Mouse (Mus musculus) stomach, embryonic 14.5 days (tissue): ENCODE data around the gene Traip. TPM values are rescaled to one million over a fixed set of nuclear protein-coding genes. Genes with fewer than 3 reads are reported as not detected.

Source experiments
- ATAC-seq: fragments of 200-750 bp; cut with Nextera tagmentation; 2 replicates; pipeline ENCODE4 v1.8.0; 2017; ENCODE audit warnings: low read depth, moderate TSS enrichment; ENCODE audit not compliant: insufficient number of reproducible peaks, insufficient read depth, low FRiP score
- H3K27ac ChIP-seq: fragments of 300-500 bp; sonication (generic); 2 replicates; pipeline ENCODE4 v1.5.1; 2014; ENCODE audit warnings: mild to moderate bottlenecking, low read length, moderate library complexity, mixed read lengths
- H3K27me3 ChIP-seq: fragments of 300-500 bp; sonication (generic); 2 replicates; pipeline ENCODE4 v1.6.1; 2014; ENCODE audit warnings: low read length, control low read depth, mixed read lengths; ENCODE audit not compliant: control insufficient read depth, insufficient read depth
- H3K36me3 ChIP-seq: fragments of 300-500 bp; sonication (generic); 2 replicates; pipeline ENCODE4 v1.6.1; 2014; ENCODE audit warnings: mild to moderate bottlenecking, control low read depth, low read length, moderate library complexity, mixed read lengths; ENCODE audit not compliant: control insufficient read depth, insufficient read depth
- H3K4me1 ChIP-seq: fragments of 300-500 bp; sonication (generic); 2 replicates; pipeline ENCODE4 v1.6.1; 2014; ENCODE audit warnings: low read length, control low read depth, mixed read lengths; ENCODE audit not compliant: control insufficient read depth, insufficient read depth
- H3K4me2 ChIP-seq: fragments of 300-500 bp; sonication (generic); replicated peaks from 2 replicates; pipeline ENCODE4 v1.6.1; 2014; ENCODE audit warnings: low read depth, low read length, control low read depth
- H3K4me3 ChIP-seq: fragments of 300-500 bp; sonication (generic); 2 replicates; pipeline ENCODE4 v1.5.1; 2014; ENCODE audit warnings: low read depth, low read length, control low read depth
- H3K9ac ChIP-seq: fragments of 300-500 bp; sonication (generic); replicated peaks from 2 replicates; pipeline ENCODE4 v1.6.1; 2014; ENCODE audit warnings: low read depth, mild to moderate bottlenecking, control low read depth, low read length, moderate library complexity, mixed read lengths
- H3K9me3 ChIP-seq: fragments of 300-500 bp; sonication (generic); 2 replicates; pipeline ENCODE4 v1.6.1; 2016; ENCODE audit warnings: low read depth, low read length, control low read depth; ENCODE audit not compliant: control insufficient read depth
- WGBS: fragments of 180-500 bp; shearing (Covaris S2); extraction: QIAGEN DNeasy Blood & Tissue Kit; methylation state at CpG from one replicate; pipeline ENCODE4 v1.1.7; 2014; 5-methylcytosine and 5-hydroxymethylcytosine counted together
- polyA plus RNA-seq: library from polyadenylated mRNA; unstranded; fragments of >200 nt; fragmentation: Nextera tagmentation; extraction: Ambion mirVana; gene quantifications from 2 replicates; pipeline ENCODE4 v1.2.1, GENCODE M21; 2014

Traip gene
- 18.9 and 21.2 TPM in 2 replicates for polyA plus RNA-seq

GRCm38 (mm10) chr9:107949922-107950235 is at the start of gene Traip:
TSS of gene Traip (plus strand) at chr9:107950136.
- WGBS: 92% methylated on average over 10 of the region's 10 CpGs
- 0 out of 2 replicates have a peak, but pooled peaks cover 6% of the 10 kb centered on the region for H3K4me1 ChIP-seq
- H3K4me3 ChIP-seq: peak within 1 kb of the TSS; percentile 72

GRCm38 (mm10) chr9:107900840-107901626 is 48.9 kb upstream of the Traip start:
- Histone ChIP-seq H3K4me2 (peak overlapping the region; percentile 38), H3K27me3 (0 out of 2 replicates have a peak, but pooled peaks cover 5% of the 10 kb centered on the region), H3K36me3 (peaks cover 3% of the 10 kb centered on the region; the same call in 1 of the 2 replicates), H3K27ac (no peak overlapping the region), H3K4me3 (peak overlapping the region; percentile 20), H3K9ac (0 out of 2 replicates have a peak overlapping the region, but pooled peaks have one; percentile 18), H3K4me1 (peaks cover 13% of the 10 kb centered on the region; the same call in 1 of the 2 replicates), H3K9me3 (no peaks in the 10 kb centered on the region)
- WGBS: 10% methylated on average over 44 of the region's 44 CpGs
- peak; percentile 50; the same call in 1 of the 2 replicates for ATAC-seq

More at GRCm38 (mm10) chr9:107949922-107950235, at the start of gene Traip:
- Histone ChIP-seq H3K4me2 (peak within 1 kb of the TSS; percentile 61), H3K9ac (peak within 1 kb of the TSS; percentile 45), H3K27me3 (no peaks in the 10 kb centered on the region), H3K36me3 (no peaks in the 10 kb centered on the region), H3K27ac (peak within 1 kb of the TSS; percentile 57; the same call in 1 of the 2 replicates), H3K9me3 (no peaks in the 10 kb centered on the region)
- no peak for ATAC-seq

GRCm38 (mm10) chr9:107901627-107901914 is 48.4 kb upstream of the Traip start:
- no peak overlapping the region for H3K9ac ChIP-seq

GRCm38 (mm10) chr9:107904726-107905125 is 45.2 kb upstream of the Traip start:
- H3K27ac ChIP-seq: no peak overlapping the region
- H3K4me2 ChIP-seq: no peak overlapping the region
- no peaks in the 10 kb centered on the region for H3K9me3 ChIP-seq
- ATAC-seq: no peak
- 5% methylated on average over 4 of the region's 4 CpGs for WGBS
- H3K4me3 ChIP-seq: no peak overlapping the region
- 0 out of 2 replicates have a peak, but pooled peaks cover 5% of the 10 kb centered on the region for H3K27me3 ChIP-seq
- H3K4me1 ChIP-seq: peaks cover 42% of the 10 kb centered on the region
- no peak overlapping the region for H3K9ac ChIP-seq
- peaks cover 3% of the 10 kb centered on the region; the same call in 1 of the 2 replicates for H3K36me3 ChIP-seq

More at GRCm38 (mm10) chr9:107901627-107901914, 48.4 kb upstream of the Traip start:
- Histone ChIP-seq H3K4me1 (peaks cover 17% of the 10 kb centered on the region; the same call in 1 of the 2 replicates), H3K27ac (no peak overlapping the region), H3K36me3 (peaks cover 3% of the 10 kb centered on the region; the same call in 1 of the 2 replicates), H3K4me3 (peak overlapping the region; percentile 20; the same call in 1 of the 2 replicates), H3K27me3 (0 out of 2 replicates have a peak, but pooled peaks cover 5% of the 10 kb centered on the region), H3K9me3 (no peaks in the 10 kb centered on the region), H3K4me2 (peak overlapping the region; percentile 38)
- WGBS: 23% methylated on average over 17 of the region's 17 CpGs
- no peak for ATAC-seq

GRCm38 (mm10) chr9:107906252-107906966 is 43.5 kb upstream of the Traip start, which contains the start of gene Mst1r:
TSS of gene Mst1r (plus strand) at chr9:107906873.
- peak; percentile 77 for ATAC-seq
- Histone ChIP-seq H3K9ac (peak within 1 kb of the TSS; percentile 42), H3K4me2 (peak within 1 kb of the TSS; percentile 74), H3K27ac (peak within 1 kb of the TSS; percentile 78), H3K36me3 (peaks cover 3% of the 10 kb centered on the region; the same call in 1 of the 2 replicates), H3K9me3 (no peaks in the 10 kb centered on the region), H3K4me3 (peak within 1 kb of the TSS; percentile 44), H3K27me3 (no peaks in the 10 kb centered on the region), H3K4me1 (peaks cover 45% of the 10 kb centered on the region)
- 15% methylated on average over 19 of the region's 19 CpGs for WGBS

- 42% methylated on average over 31 of the region's 31 CpGs for WGBS
These were observed 42.8 kb upstream of the Traip start for GRCm38 (mm10) chr9:107906967-107907800.

GRCm38 (mm10) chr9:107907801-107908120 is 42.2 kb upstream of the Traip start:
- Histone ChIP-seq H3K27me3 (no peaks in the 10 kb centered on the region), H3K4me2 (peak overlapping the region; percentile 74), H3K27ac (peak overlapping the region; percentile 77), H3K9me3 (no peaks in the 10 kb centered on the region), H3K9ac (peak overlapping the region; percentile 42; the same call in 1 of the 2 replicates), H3K4me3 (peak overlapping the region; percentile 44), H3K36me3 (peaks cover under 1% of the 10 kb centered on the region; the same call in 1 of the 2 replicates), H3K4me1 (peaks cover 45% of the 10 kb centered on the region)
- no peak for ATAC-seq
- 62% methylated on average over 14 of the region's 14 CpGs for WGBS

More at GRCm38 (mm10) chr9:107906967-107907800, 42.8 kb upstream of the Traip start:
- H3K4me3 ChIP-seq: peak overlapping the region; percentile 44
- peak overlapping the region; percentile 74 for H3K4me2 ChIP-seq
- H3K36me3 ChIP-seq: peaks cover 3% of the 10 kb centered on the region; the same call in 1 of the 2 replicates
- H3K27ac ChIP-seq: peak overlapping the region; percentile 77
- H3K9me3 ChIP-seq: no peaks in the 10 kb centered on the region
- peaks cover 45% of the 10 kb centered on the region for H3K4me1 ChIP-seq
- peak overlapping the region; percentile 42 for H3K9ac ChIP-seq
- H3K27me3 ChIP-seq: no peaks in the 10 kb centered on the region
- no peak for ATAC-seq
